Mouse (Mus musculus) heart, adult 2 months (tissue): ENCODE measurements around the gene Hip1r. TPM values are rescaled to one million over a fixed set of nuclear protein-coding genes. Genes with fewer than 3 reads are reported as not detected.

Experiments
- DNase-seq, 2 experiments: peaks; one replicate each; pipeline ENCODE4 v3.0.0; 2021
- H3K27ac ChIP-seq: fragments of 200-600 bp; 2 replicates; pipeline ENCODE4 v1.8.1; 2022
- H3K27me3 ChIP-seq: fragments of 200-500 bp; 2 replicates; pipeline ENCODE4 v1.6.1; 2012; ENCODE audit warnings: mild to moderate bottlenecking, low read length, inconsistent platforms, mixed read lengths; ENCODE audit not compliant: control insufficient read depth, insufficient read depth
- H3K36me3 ChIP-seq: fragments of 200-500 bp; 2 replicates; pipeline ENCODE4 v1.6.1; 2012; ENCODE audit warnings: low read length, inconsistent platforms; ENCODE audit not compliant: control insufficient read depth, insufficient read depth
- H3K4me1 ChIP-seq: fragments of 200-500 bp; 2 replicates; pipeline ENCODE4 v1.6.1; 2011; ENCODE audit warnings: low read length; ENCODE audit not compliant: control insufficient read depth, insufficient read depth
- H3K4me3 ChIP-seq: fragments of 200-600 bp; 2 replicates; pipeline ENCODE4 v1.8.1; 2022
- H3K79me2 ChIP-seq: fragments of 200-500 bp; replicated peaks from 2 replicates; pipeline ENCODE4 v1.6.1; 2012; ENCODE audit warnings: mild to moderate bottlenecking, inconsistent platforms, low read length, moderate library complexity, mixed read lengths; ENCODE audit not compliant: control insufficient read depth, insufficient read depth
- H3K9ac ChIP-seq: fragments of 200-500 bp; 2 replicates; pipeline ENCODE4 v1.6.1; 2012; ENCODE audit warnings: low read depth, mild to moderate bottlenecking, control low read depth, inconsistent platforms, low read length, mixed read lengths
- CTCF ChIP-seq: fragments of 200-600 bp; IDR thresholded peaks from 2 replicates; pipeline ENCODE4 v1.8.1; 2022; ENCODE audit warnings: antibody characterized with exemption, mild to moderate bottlenecking, moderate library complexity
- EP300 ChIP-seq: fragments of 200-500 bp; IDR thresholded peaks from 2 replicates; pipeline ENCODE4 v1.6.1; 2011; ENCODE audit warnings: low read depth, low read length, control low read depth; ENCODE audit not compliant: insufficient read depth
- POLR2A ChIP-seq: fragments of 200-500 bp; IDR thresholded peaks from 2 replicates; pipeline ENCODE4 v1.6.1; 2011; ENCODE audit warnings: mild to moderate bottlenecking, low read depth, low read length, control low read depth; ENCODE audit not compliant: insufficient read depth
- WGBS: fragments of 180-500 bp; shearing (Covaris S2); methylation state at CpG from one replicate; pipeline ENCODE4 v1.1.7; 2018; 5-methylcytosine and 5-hydroxymethylcytosine counted together
- intact Hi-C: fragments of 180-260 bp; cut with DNase I; formaldehyde crosslinking; loops from one replicate; pipeline ENCODE4 v1.15.1; 2025
- polyA plus RNA-seq: library from polyadenylated mRNA; depleted of rRNA; stranded (reverse); fragments of >200 nt; gene quantifications from 2 replicates; pipeline ENCODE4 v1.2.3, GENCODE M21; 2012
- total RNA-seq, 2 experiments: library from RNA; stranded (reverse); gene quantifications; 2 replicates each; pipeline ENCODE4 v1.2.3; 2021

Gene Hip1r
- total and polyA plus RNA-seq, 3 experiments, result 7.0 to 16.7 (median 16.3) TPM

GRCm38 (mm10) chr5:123974616-123975111 lies 1.2 kb downstream of the Hip1r start:
- no peak for DNase-seq
- intact Hi-C loops, result no loop called here
- no peaks in the 10 kb centered on the region for H3K79me2 ChIP-seq
- H3K9ac ChIP-seq, result no peak overlapping the region
- H3K27me3 ChIP-seq, result no peaks in the 10 kb centered on the region
- peak overlapping the region; percentile 13 for H3K27ac ChIP-seq
- H3K36me3 ChIP-seq, result no peaks in the 10 kb centered on the region; the same call in 1 of the 2 replicates
- H3K4me3 ChIP-seq, result peak overlapping the region; percentile 87
- TF ChIP-seq EP300 (no peak), POLR2A (no peak), CTCF (no peak)
- H3K4me1 ChIP-seq, result peaks cover 9% of the 10 kb centered on the region
- WGBS, result 57% methylated on average over 11 of the region's 11 CpGs

GRCm38 (mm10) chr5:123975668-123976180 lies 2.3 kb downstream of the Hip1r start:
- intact Hi-C loops, result loop anchor here (2.0 kb wide), 1 partner anchor 15 kb away; no protein-coding TSS in a partner anchor
- peak overlapping the region; percentile 2; the same call in 1 of the 2 replicates for H3K9ac ChIP-seq
- peak in 1 of 2 experiments; percentile 27 for DNase-seq

GRCm38 (mm10) chr5:123977231-123977630 lies 3.8 kb downstream of the Hip1r start:
- intact Hi-C loops, result loop anchor here (2.0 kb wide), 1 partner anchor 14 kb away; no protein-coding TSS in a partner anchor
- no peaks in the 10 kb centered on the region; the same call in 1 of the 2 replicates for H3K36me3 ChIP-seq
- H3K4me1 ChIP-seq, result peaks cover 20% of the 10 kb centered on the region
- no peak for DNase-seq
- WGBS, result 90% methylated on average over 3 of the region's 3 CpGs
- no peaks in the 10 kb centered on the region for H3K27me3 ChIP-seq
- H3K9ac ChIP-seq, result no peak overlapping the region
- no peak for TF ChIP-seq CTCF
- H3K79me2 ChIP-seq, result no peaks in the 10 kb centered on the region
- H3K27ac ChIP-seq, result no peak overlapping the region
- no peak overlapping the region for H3K4me3 ChIP-seq

More at GRCm38 (mm10) chr5:123975668-123976180, 2.3 kb downstream of the Hip1r start:
- TF ChIP-seq CTCF (no peak), POLR2A (no peak), EP300 (no peak)
- H3K4me3 ChIP-seq, result peak overlapping the region; percentile 2; the same call in 1 of the 2 replicates
- H3K79me2 ChIP-seq, result no peaks in the 10 kb centered on the region
- H3K27me3 ChIP-seq, result no peaks in the 10 kb centered on the region
- H3K36me3 ChIP-seq, result no peaks in the 10 kb centered on the region; the same call in 1 of the 2 replicates
- H3K27ac ChIP-seq, result peak overlapping the region; percentile 33
- WGBS, result 45% methylated on average over 6 of the region's 6 CpGs
- peaks cover 16% of the 10 kb centered on the region for H3K4me1 ChIP-seq

GRCm38 (mm10) chr5:123978131-123978530 lies 4.7 kb downstream of the Hip1r start:
- H3K4me1 ChIP-seq, result peaks cover 20% of the 10 kb centered on the region
- H3K27ac ChIP-seq, result no peak overlapping the region; the same call in 1 of the 2 replicates
- no peak overlapping the region for H3K9ac ChIP-seq
- no peaks in the 10 kb centered on the region; the same call in 1 of the 2 replicates for H3K36me3 ChIP-seq
- no peak overlapping the region for H3K4me3 ChIP-seq
- intact Hi-C loops, result no loop called here
- TF ChIP-seq POLR2A (no peak), CTCF (no peak), EP300 (no peak)
- no peak for DNase-seq
- no peaks in the 10 kb centered on the region for H3K79me2 ChIP-seq
- H3K27me3 ChIP-seq, result no peaks in the 10 kb centered on the region
- 63% methylated on average over 5 of the region's 5 CpGs for WGBS

- intact Hi-C loops, result no loop called here
- DNase-seq, result peak; percentile 39 to 43
- H3K9ac ChIP-seq, result peak overlapping the region; percentile 38; the same call in 1 of the 2 replicates
- H3K4me1 ChIP-seq, result peaks cover 21% of the 10 kb centered on the region
- H3K27ac ChIP-seq, result peak overlapping the region; percentile 80
- no peaks in the 10 kb centered on the region; the same call in 1 of the 2 replicates for H3K36me3 ChIP-seq
- no peak overlapping the region for H3K4me3 ChIP-seq
- TF ChIP-seq POLR2A, result no peak
- TF ChIP-seq CTCF, result no peak
- TF ChIP-seq EP300, result no peak
- no peaks in the 10 kb centered on the region for H3K27me3 ChIP-seq
- H3K79me2 ChIP-seq, result no peaks in the 10 kb centered on the region
- 60% methylated on average over 18 of the region's 18 CpGs for WGBS
These were observed 6.0 kb downstream of the Hip1r start for GRCm38 (mm10) chr5:123979221-123979979.
